Mouse (Mus musculus) layer of hippocampus, adult 9-10 months (tissue): ENCODE results near the gene Pla2g6.

Experiments
- DNase-seq: peaks from one replicate; pipeline ENCODE4 v3.0.0; 2022; ENCODE audit warnings: low spot score

The Pla2g6 gene

GRCm38 (mm10) chr15:79328058-79328938 lies at the start of gene Pla2g6:
Gene Pla2g6 (minus strand): TSS chr15:79328390.
- DNase-seq: peak; percentile 95

DNA sequence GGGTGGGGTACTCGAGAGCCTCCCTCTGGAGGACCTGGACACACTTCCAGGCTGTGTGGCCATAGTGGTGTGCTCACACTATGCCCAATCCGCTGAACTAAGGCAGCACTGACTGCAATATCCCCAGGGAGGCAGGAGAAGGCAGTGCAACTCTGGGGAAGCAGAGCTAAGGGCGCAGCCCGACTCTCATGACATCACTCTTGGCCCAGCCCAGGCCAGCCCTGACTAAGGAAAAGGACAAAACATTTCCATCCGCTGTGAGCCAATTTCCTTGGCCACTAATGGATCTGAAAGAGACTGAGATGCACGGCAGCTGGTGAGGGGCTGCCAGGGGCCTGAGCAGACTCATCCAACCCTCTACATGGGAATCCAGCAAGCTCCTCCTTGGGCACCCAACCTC lies 49.5 kb upstream of the Pla2g6 start:
- no peak for DNase-seq

- no peak for DNase-seq
Measured at GRCm38 (mm10) chr15:79374760-79375159, 46.6 kb upstream of the Pla2g6 start.

- DNase-seq: no peak
Measured at GRCm38 (mm10) chr15:79370281-79370843, 42.2 kb upstream of the Pla2g6 start.

DNA sequence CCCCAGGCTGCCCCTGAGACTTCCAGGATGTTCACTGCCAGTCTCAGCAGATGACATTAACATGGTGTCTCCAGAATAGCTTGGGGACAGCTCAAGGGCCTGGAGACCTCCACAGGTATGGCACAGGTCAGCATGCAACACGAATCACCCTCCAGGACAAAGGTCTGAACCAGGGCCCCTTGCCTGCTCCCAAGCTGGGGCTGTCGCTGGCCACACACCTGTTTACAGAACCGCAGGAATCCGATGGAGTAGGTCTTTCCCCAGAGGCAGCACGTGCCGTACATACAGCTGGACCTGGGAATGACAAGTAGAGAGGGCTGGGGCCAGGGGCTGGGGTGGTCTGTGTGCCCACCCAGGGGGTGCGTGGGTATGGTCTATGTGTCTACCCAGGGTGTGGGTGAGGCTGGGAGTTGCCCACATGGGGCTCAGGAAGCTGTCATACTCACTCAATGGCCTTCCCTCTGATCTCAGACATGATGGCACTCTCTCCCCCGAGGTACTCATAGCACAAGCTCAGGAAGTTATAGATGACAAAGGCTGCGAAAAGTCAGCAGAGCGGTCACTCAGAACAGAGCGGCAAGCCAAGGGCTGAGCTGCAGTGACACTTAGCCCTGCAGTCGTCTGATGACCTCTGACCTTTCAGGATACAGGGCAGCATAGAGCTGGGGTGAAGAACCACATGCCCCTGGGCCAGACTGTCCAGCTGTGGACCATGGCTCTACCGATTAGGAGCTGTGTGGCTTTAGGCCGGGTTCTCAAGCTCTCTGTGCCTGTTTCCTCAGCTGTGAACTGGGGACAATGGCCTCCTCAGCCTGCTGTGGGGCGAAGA lies 41.5 kb upstream of the Pla2g6 start:
- DNase-seq: no peak

GRCm38 (mm10) chr15:79368861-79369440 lies 40.8 kb upstream of the Pla2g6 start:
- DNase-seq: no peak

DNA sequence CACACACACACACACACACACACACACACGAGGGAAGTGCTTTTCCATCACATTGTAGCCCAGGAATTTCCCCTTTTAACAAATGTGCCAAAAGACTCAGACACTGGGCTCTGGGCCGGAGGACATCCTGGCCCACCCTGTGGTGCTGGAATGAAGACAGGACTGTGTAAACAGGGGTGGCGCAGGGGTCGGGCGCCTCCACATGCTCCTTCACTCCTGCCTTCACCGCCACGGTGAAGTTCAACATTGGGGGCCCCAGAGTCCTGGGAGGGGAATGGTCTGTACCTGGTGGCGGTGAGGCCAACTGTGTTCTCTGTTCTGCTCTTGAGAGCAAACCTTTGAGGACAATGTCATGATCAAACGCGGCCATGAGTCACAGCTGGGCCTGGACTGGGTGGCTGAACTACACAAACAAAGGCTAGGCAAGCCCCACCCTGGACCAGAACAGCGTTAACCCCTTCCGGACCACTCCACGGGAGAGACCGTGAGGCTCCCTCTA lies 40.2 kb upstream of the Pla2g6 start:
- DNase-seq: no peak

- no peak for DNase-seq
Measured at GRCm38 (mm10) chr15:79366402-79366801, 38.2 kb upstream of the Pla2g6 start.

DNA sequence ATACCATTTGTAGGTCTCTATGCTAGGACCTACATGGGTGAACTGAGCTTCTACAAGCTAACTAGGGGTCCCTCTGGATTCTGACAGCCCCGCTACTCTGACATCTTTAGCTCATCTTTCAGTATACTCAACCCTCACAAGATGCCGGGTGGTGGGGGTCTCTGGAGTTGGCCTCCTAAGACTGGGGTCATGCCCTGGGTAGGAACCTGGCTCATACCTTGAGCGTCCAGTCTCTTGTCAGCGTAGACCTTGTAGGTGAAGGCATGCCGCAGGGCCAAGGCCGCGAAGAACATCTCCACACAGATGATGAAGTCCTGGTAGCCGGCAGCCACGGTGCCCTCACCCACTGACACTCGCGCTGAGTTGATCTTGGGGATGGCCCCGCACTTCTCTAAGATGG lies 36.9 kb upstream of the Pla2g6 start:
- DNase-seq: no peak

- DNase-seq: no peak
Measured at GRCm38 (mm10) chr15:79364120-79364519, 35.9 kb upstream of the Pla2g6 start.

GRCm38 (mm10) chr15:79361023-79361422 lies 32.8 kb upstream of the Pla2g6 start:
- DNase-seq: no peak

- DNase-seq: no peak
Measured at GRCm38 (mm10) chr15:79360371-79360770, 32.2 kb upstream of the Pla2g6 start.

DNA sequence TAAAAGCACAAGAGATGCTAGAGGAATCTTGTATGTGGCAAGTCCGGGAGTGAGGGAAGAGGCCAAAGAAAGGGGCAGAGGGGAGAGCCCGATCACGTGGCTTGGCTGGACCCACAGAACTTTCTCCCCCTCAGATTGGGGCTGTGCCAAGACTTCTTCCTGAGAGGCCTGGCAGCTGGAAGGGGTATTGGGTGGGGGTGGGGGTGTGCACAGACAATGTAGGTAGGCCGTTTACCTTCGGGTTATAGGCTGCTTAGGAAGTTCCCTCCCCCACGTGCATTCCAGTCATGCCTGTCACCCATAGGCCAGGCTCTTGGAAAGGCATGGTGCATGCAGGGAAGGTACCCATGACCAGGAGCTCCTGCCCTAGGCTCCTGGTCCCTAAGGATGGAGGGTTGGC lies 31.8 kb upstream of the Pla2g6 start:
- DNase-seq: no peak

DNA sequence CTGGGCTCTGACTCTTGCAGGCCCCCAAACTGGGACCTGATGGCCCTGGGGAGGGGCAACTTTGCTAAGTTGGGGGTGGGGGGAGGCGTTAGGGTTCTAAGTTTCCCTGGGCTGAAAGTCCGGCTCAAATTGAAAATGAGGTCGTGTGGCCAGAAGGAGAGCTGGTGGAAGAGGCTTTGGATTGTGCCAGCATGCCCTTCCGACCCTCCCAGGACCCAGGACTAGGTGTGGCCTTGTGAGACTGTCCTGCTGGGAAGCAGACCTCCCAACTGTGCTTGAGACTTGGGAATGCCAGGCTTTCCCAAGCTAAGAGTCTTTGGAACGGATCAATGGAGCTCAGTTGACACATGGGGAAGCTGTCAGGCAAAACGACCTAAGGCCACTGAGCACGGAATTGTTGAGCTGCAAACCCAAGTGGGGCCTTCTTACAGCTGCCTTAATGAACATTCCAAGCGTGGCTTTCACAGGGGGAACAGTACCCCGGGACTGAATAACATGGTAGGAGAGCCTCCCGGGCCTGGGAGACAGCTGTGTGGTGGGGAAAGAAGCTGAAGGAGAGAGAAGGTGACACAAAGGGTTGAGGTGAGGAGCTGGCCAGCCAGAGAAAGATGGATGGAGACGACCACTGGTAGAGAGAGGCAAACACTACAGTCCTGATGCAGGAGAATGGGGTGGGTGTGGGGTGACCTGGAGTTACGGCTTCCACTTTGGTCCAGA lies 29.9 kb upstream of the Pla2g6 start:
- DNase-seq: no peak

DNA sequence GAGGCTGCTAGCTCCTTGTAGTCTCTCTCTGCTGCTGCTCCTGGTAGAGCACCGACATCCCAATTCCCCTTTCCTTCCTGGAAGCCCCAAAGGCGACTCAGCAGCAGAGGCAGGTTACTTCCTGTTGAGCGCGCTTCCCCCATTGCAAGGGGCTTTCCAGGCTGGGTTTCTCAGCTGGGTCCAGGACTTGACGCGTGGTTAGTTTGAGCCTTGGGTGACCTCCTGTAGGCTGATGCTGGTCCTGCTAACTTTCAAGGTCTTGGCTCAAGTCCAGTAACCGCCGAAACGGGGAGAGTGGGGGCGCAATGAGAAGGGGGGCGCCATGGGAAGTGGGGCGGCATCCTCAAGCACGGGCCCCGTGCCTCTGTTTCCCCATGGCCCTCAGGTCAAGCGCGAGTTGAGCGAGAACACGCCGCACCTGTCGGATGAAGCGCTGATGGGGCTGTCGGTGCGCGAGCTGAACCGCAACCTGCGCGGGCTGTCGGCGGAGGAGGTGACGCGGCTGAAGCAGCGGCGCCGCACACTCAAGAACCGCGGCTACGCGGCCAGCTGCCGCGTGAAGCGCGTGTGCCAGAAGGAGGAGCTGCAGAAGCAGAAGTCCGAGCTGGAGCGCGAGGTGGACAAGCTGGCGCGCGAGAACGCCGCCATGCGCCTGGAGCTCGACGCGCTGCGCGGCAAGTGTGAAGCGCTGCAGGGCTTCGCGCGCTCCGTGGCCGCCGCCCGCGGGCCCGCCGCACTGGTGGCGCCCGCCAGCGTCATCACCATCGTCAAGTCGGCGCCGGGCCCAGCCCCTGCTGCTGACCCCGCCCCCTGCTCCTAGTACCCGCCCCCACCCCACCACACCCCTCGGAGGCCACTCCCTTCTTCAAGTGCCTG lies 29.1 kb upstream of the Pla2g6 start:
- DNase-seq: no peak

DNA sequence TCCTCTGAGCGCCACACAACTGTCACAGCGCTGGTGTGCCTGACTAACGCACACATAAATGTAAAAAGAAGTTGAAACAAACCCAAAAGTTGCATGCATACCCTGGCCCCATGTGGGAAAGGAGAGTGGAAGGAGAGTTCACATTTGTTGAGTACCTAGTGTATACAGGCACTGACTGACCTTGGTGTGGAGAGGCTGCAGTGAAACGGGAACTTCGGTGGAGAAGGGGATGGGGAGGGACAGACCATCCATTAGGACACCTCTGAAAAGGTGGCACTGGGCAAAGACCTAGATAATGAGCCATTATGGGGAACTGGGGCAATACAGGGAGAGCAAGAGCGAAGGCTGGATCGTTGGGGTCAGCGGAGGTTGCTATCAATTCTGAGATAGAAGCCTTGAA lies 28.3 kb upstream of the Pla2g6 start:
- no peak for DNase-seq

DNA sequence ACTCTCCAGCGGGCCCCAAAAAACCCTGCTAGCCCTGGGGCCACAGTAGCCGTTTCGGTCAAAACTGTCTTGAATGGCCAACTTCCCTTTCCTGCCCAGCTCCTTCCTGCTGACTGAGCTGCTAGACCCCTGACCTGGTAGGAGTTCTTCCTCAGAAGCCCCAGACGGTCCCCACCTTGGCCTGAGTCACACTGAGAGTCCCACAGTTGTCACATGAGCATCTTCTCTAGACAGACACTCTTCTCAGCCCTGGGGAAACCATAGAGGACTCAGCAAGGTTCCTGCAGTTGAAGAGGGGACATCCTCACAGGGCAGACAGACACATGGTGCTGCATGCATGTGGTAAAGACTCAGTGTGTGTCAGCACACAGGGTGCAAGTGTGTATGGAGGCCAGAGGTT lies 26.4 kb upstream of the Pla2g6 start:
- DNase-seq: no peak

DNA sequence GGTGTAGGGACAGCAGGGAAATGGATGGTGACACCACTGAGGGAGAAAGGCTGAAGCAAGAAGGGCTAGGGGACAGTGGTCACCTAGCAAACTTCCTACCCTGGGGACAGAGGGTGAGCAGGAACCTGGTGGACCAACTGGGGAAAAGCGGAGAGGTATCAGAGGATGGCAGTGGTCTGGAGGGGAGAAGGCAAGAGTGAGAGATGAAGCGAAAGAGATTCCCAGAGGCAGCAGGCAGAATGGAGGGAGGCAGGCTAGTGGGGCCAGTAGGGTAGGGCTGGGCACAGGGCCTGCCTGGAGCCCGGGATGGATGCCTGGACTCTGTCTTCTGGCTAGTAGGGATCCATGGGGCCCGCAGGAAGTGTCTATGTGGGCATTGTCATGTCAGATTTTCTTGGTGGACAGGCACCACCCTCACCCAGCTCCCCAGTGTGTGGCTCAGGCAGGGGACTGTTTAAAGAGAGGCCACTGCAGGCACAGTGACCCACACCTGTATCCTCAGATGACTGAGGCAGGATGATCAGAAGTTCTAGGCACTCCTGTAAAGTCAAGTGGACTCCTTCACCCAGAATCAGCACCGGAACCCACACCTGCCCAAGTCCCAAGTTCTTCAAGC lies 25.6 kb upstream of the Pla2g6 start:
- DNase-seq: no peak

DNA sequence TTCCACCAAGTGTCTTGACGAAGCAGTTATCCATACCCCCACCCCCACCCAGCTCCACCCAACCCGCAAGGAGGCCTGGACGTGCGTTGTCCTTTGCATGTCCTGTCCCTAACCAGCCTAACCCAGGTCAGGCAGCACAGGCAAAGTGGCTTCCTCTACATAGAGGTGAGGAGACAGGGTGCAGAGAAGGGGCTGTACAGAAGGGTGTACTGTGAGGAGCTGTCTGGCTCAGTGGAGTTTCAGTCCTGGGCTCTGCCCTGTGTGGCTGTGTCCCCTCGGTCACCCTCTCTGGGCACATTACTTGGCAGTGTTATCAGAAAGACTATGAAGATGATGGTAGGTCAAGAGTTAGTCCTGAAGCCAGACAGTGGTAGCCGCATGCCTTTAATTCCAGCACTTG lies 24.3 kb upstream of the Pla2g6 start:
- DNase-seq: no peak

DNA sequence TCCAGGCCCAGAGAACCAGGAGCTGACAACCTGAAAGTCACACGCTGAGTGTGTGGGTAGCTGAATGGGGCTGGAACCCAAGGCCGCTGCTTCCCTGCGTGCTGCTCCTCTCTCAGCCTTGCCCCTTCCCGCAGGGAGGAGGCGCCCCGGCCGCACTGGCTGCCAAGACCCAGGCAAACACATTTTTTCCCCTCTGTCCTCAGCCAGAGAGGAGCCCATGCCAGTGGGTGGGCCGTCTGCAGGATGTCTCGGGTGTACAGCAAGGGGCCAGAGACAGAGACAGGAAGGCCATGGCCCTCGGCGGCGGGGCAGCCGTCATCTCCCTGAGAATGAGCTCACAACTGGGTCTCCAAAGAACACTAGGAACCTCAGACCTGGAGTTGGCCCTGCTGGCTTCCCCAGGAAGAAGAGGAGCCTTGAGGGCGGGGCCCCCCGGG lies 23.2 kb upstream of the Pla2g6 start:
- no peak for DNase-seq
